Mouse (Mus musculus) hindbrain, embryonic 14.5 days (tissue): ENCODE measurements at regions not wholly inside any gene's neighbourhood (a gene's known extent, or its start where the extent isn't known, plus 50 kb on each side); places are given as distances from the start of the nearest gene placed in this dataset.

Experiments used
- ATAC-seq: fragments of 200-750 bp; cut with Nextera tagmentation; 2 replicates; pipeline ENCODE4 v1.8.0; 2017; ENCODE audit warnings: moderate number of reproducible peaks, mild to moderate bottlenecking, moderate TSS enrichment, moderate library complexity; ENCODE audit not compliant: low FRiP score
- DNase-seq: peaks from one replicate; pipeline ENCODE4 v3.0.0-alpha.2; 2015; ENCODE audit warnings: low spot score
- H3K27ac ChIP-seq: fragments of 300-500 bp; sonication (generic); 2 replicates; pipeline ENCODE4 v1.5.1; 2014; ENCODE audit warnings: mild to moderate bottlenecking, moderate library complexity
- H3K27me3 ChIP-seq: fragments of 300-500 bp; sonication (generic); 2 replicates; pipeline ENCODE4 v1.6.1; 2014; ENCODE audit warnings: mild to moderate bottlenecking, low read length, mixed read lengths; ENCODE audit not compliant: control insufficient read depth, insufficient read depth
- H3K36me3 ChIP-seq: fragments of 300-500 bp; sonication (generic); replicated peaks from 2 replicates; pipeline ENCODE4 v1.6.1; 2014; ENCODE audit not compliant: control insufficient read depth, insufficient read depth
- H3K4me1 ChIP-seq: fragments of 300-500 bp; sonication (generic); replicated peaks from 2 replicates; pipeline ENCODE4 v1.6.1; 2014; ENCODE audit warnings: antibody characterized with exemption, low read length, mixed read lengths; ENCODE audit not compliant: control insufficient read depth, insufficient read depth
- H3K4me2 ChIP-seq: fragments of 300-500 bp; sonication (generic); replicated peaks from 2 replicates; pipeline ENCODE4 v1.6.1; 2014; ENCODE audit warnings: mild to moderate bottlenecking, moderate library complexity
- H3K4me3 ChIP-seq: fragments of 300-500 bp; sonication (generic); replicated peaks from 2 replicates; pipeline ENCODE4 v1.5.1; 2014; ENCODE audit warnings: mild to moderate bottlenecking, low read length
- H3K9ac ChIP-seq: fragments of 300-500 bp; sonication (generic); 2 replicates; pipeline ENCODE4 v1.6.1; 2014
- H3K9me3 ChIP-seq: fragments of 300-500 bp; sonication (generic); 2 replicates; pipeline ENCODE4 v1.6.1; 2016; ENCODE audit warnings: low read length; ENCODE audit not compliant: control insufficient read depth
- WGBS: fragments of 180-500 bp; shearing (Covaris S2); extraction: QIAGEN DNeasy Blood & Tissue Kit; methylation state at CpG from one replicate; pipeline ENCODE4 v1.1.7; 2014; 5-methylcytosine and 5-hydroxymethylcytosine counted together

- no peak; the same call in 1 of the 2 replicates for ATAC-seq
- Histone ChIP-seq H3K36me3 (no peaks in the 10 kb centered on the region), H3K27ac (no peak overlapping the region), H3K4me2 (no peak overlapping the region), H3K27me3 (no peaks in the 10 kb centered on the region), H3K9me3 (no peaks in the 10 kb centered on the region), H3K4me3 (no peak overlapping the region), H3K9ac (no peak overlapping the region), H3K4me1 (no peaks in the 10 kb centered on the region)
- no peak for DNase-seq
- WGBS: 80% methylated on average over 2 of the region's 2 CpGs
Measured at GRCm38 (mm10) chr13:28502171-28502570, 244.8 kb downstream of the Gm11361 start.

- H3K4me1 ChIP-seq: no peaks in the 10 kb centered on the region
- no peak overlapping the region for H3K27ac ChIP-seq
- H3K36me3 ChIP-seq: no peaks in the 10 kb centered on the region
- H3K4me2 ChIP-seq: no peak overlapping the region
- no peak overlapping the region for H3K4me3 ChIP-seq
- 93% methylated on average over 6 of the region's 6 CpGs for WGBS
- ATAC-seq: no peak
- no peak for DNase-seq
- H3K27me3 ChIP-seq: no peaks in the 10 kb centered on the region
- no peaks in the 10 kb centered on the region for H3K9me3 ChIP-seq
- no peak overlapping the region for H3K9ac ChIP-seq
Measured at GRCm38 (mm10) chr13:28500697-28501096, 243.4 kb downstream of the Gm11361 start.

- H3K27me3 ChIP-seq: no peaks in the 10 kb centered on the region
- no peak overlapping the region for H3K4me3 ChIP-seq
- no peaks in the 10 kb centered on the region for H3K9me3 ChIP-seq
- no peak overlapping the region for H3K4me2 ChIP-seq
- no peaks in the 10 kb centered on the region for H3K36me3 ChIP-seq
- H3K27ac ChIP-seq: no peak overlapping the region
- H3K9ac ChIP-seq: no peak overlapping the region
- WGBS: 90% methylated on average over 4 of the region's 4 CpGs
- no peak for DNase-seq
- ATAC-seq: no peak
- H3K4me1 ChIP-seq: no peaks in the 10 kb centered on the region
Measured at GRCm38 (mm10) chr13:28497483-28497882, 240.2 kb downstream of the Gm11361 start.

GRCm38 (mm10) chr13:28492015-28492414, 234.7 kb downstream of the Gm11361 start:
- no peaks in the 10 kb centered on the region for H3K27me3 ChIP-seq
- DNase-seq (no peak), ATAC-seq (no peak)
- H3K9me3 ChIP-seq: no peaks in the 10 kb centered on the region
- no peak overlapping the region for H3K4me2 ChIP-seq
- 83% methylated on average over 2 of the region's 2 CpGs for WGBS
- H3K4me1 ChIP-seq: no peaks in the 10 kb centered on the region
- H3K9ac ChIP-seq: no peak overlapping the region
- H3K36me3 ChIP-seq: no peaks in the 10 kb centered on the region
- H3K4me3 ChIP-seq: no peak overlapping the region
- H3K27ac ChIP-seq: no peak overlapping the region

- Histone ChIP-seq H3K4me1 (peaks cover 5% of the 10 kb centered on the region; the same call in 1 of the 2 replicates), H3K27me3 (no peaks in the 10 kb centered on the region), H3K27ac (no peak overlapping the region), H3K9me3 (no peaks in the 10 kb centered on the region), H3K36me3 (no peaks in the 10 kb centered on the region), H3K4me2 (no peak overlapping the region), H3K9ac (no peak overlapping the region), H3K4me3 (no peak overlapping the region)
- 68% methylated on average over 3 of the region's 3 CpGs for WGBS
- DNase-seq: no peak
- no peak for ATAC-seq
Measured at GRCm38 (mm10) chr13:28483727-28484126, 226.4 kb downstream of the Gm11361 start.

- peak; percentile 81 for ATAC-seq
- DNase-seq: peak; percentile 58
- no peak overlapping the region for H3K4me3 ChIP-seq
- H3K9me3 ChIP-seq: no peaks in the 10 kb centered on the region
- WGBS: 45% methylated on average over 7 of the region's 7 CpGs
- no peak overlapping the region for H3K4me2 ChIP-seq
- H3K27me3 ChIP-seq: no peaks in the 10 kb centered on the region
- no peaks in the 10 kb centered on the region for H3K36me3 ChIP-seq
- peak overlapping the region; percentile 41 for H3K27ac ChIP-seq
- H3K9ac ChIP-seq: no peak overlapping the region
- H3K4me1 ChIP-seq: peaks cover 5% of the 10 kb centered on the region; the same call in 1 of the 2 replicates
Measured at GRCm38 (mm10) chr13:28481224-28481965, 224.1 kb downstream of the Gm11361 start.

- H3K27ac ChIP-seq: no peak overlapping the region
- H3K4me3 ChIP-seq: no peak overlapping the region
- ATAC-seq (no peak), DNase-seq (no peak)
- H3K9me3 ChIP-seq: no peaks in the 10 kb centered on the region
- H3K9ac ChIP-seq: no peak overlapping the region
- no peaks in the 10 kb centered on the region for H3K4me1 ChIP-seq
- WGBS: 91% methylated on average over 2 of the region's 2 CpGs
- H3K36me3 ChIP-seq: no peaks in the 10 kb centered on the region
- no peaks in the 10 kb centered on the region for H3K27me3 ChIP-seq
- no peak overlapping the region for H3K4me2 ChIP-seq
Measured at GRCm38 (mm10) chr13:28466151-28466550, 208.8 kb downstream of the Gm11361 start.

- no peak for DNase-seq
- Histone ChIP-seq H3K36me3 (no peaks in the 10 kb centered on the region), H3K27ac (0 out of 2 replicates have a peak overlapping the region, but pooled peaks have one; percentile 27), H3K4me2 (no peak overlapping the region), H3K4me1 (no peaks in the 10 kb centered on the region), H3K9me3 (no peaks in the 10 kb centered on the region), H3K27me3 (no peaks in the 10 kb centered on the region), H3K4me3 (no peak overlapping the region), H3K9ac (no peak overlapping the region)
- ATAC-seq: no peak
- 54% methylated on average over 2 of the region's 2 CpGs for WGBS
Measured at GRCm38 (mm10) chr13:28465187-28465880, 208.0 kb downstream of the Gm11361 start.

GRCm38 (mm10) chr13:28461281-28461680, 204.0 kb downstream of the Gm11361 start:
- H3K4me2 ChIP-seq: no peak overlapping the region
- no peaks in the 10 kb centered on the region for H3K4me1 ChIP-seq
- H3K9ac ChIP-seq: no peak overlapping the region
- no peaks in the 10 kb centered on the region for H3K27me3 ChIP-seq
- no peak for DNase-seq
- H3K36me3 ChIP-seq: no peaks in the 10 kb centered on the region
- WGBS: 87% methylated on average over 10 of the region's 10 CpGs
- no peak for ATAC-seq
- no peak overlapping the region for H3K4me3 ChIP-seq
- no peak overlapping the region for H3K27ac ChIP-seq
- H3K9me3 ChIP-seq: no peaks in the 10 kb centered on the region
